Mouse (Mus musculus) CH12.LX (cell line): ENCODE data around the gene Ctnna3.

ENCODE experiments used
- CTCF ChIP-seq, 2 experiments: IDR thresholded peaks in 1 of 2; conservative IDR thresholded peaks in 1 of 2; 2 replicates each; pipeline ENCODE4 v1.5.1; 2011 to 2012; ENCODE audit warnings: low read depth in 2 of 2, low read length in 2 of 2, improper control_type of control experiment in 1 of 2, inconsistent platforms in 1 of 2, mild to moderate bottlenecking in 1 of 2, moderate library complexity in 1 of 2
- E2F4 ChIP-seq: IDR thresholded peaks from 2 replicates; pipeline ENCODE4 v1.6.1; 2011; ENCODE audit warnings: low read depth, low read length, improper control_type of control experiment; ENCODE audit not compliant: insufficient replicate concordance
- EP300 ChIP-seq: IDR thresholded peaks from 2 replicates; pipeline ENCODE4 v1.6.1; 2011; ENCODE audit warnings: low read length, improper control_type of control experiment
- KAT2A ChIP-seq: IDR thresholded peaks from 2 replicates; pipeline ENCODE4 v1.6.1; 2012; ENCODE audit warnings: low read length, improper control_type of control experiment, inconsistent platforms; ENCODE audit not compliant: insufficient replicate concordance
- MAX ChIP-seq: IDR thresholded peaks from 2 replicates; pipeline ENCODE4 v1.6.1; 2011; ENCODE audit warnings: low read length, improper control_type of control experiment
- POLR2A ChIP-seq: IDR thresholded peaks from 2 replicates; pipeline ENCODE4 v1.6.1; 2011; ENCODE audit warnings: low read depth, mild to moderate bottlenecking, improper control_type of control experiment, low read length
- ZNF384 ChIP-seq: IDR thresholded peaks from 2 replicates; pipeline ENCODE4 v1.6.1; 2012; ENCODE audit warnings: low read depth, low read length, improper control_type of control experiment, inconsistent platforms

DNA sequence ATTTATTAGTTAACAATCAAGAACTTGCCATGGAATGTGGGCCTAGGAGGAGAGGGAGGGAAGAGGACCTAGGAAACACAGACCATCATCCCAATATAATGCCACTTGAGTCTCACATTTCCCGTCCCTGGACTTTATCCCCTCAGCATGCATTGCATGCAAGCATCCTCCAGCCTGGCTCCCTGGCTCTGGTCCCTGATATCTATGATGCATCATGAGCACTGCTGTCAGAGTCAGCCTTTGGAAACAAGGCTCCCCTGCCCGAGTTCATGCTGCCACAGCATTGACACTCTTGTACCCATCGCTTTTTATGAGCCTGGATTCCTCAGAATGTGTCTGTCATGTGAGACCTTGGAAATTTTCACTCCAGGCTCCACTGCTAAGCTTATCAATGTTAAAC lies 703.6 kb downstream of the Ctnna3 start:
- TF ChIP-seq CTCF (conservative IDR thresholded peaks at IDR 0.05 in 1 of 2, IDR thresholded peaks at IDR 0.05 in 1 of 2; ENCODE audit: low read depth in 2 of 2, low read length in 2 of 2) (no peak), MAX (no peak), KAT2A (no peak), POLR2A (no peak), ZNF384 (no peak), E2F4 (no peak), EP300 (no peak)
